Mouse (Mus musculus): ENCODE data around the gene Fgr. TPM values are rescaled to one million over a fixed set of nuclear protein-coding genes. Genes with fewer than 3 reads are reported as not detected.

The Fgr gene
- total and polyA plus RNA-seq, 3 experiments: 0.04 to 0.24 (median 0.13) TPM

GRCm38 (mm10) chr4:132982999-132983398 is 9.1 kb downstream of the Fgr start:
- DNase-seq (ENCODE audit: extremely low read depth): no peak

GRCm38 (mm10) chr4:132983664-132984512 is 10.0 kb downstream of the Fgr start:
- TF ChIP-seq EP300 (IDR thresholded peaks at IDR 0.05; ENCODE audit: low read length) (no peak), ZC3H11A (IDR thresholded peaks at IDR 0.05; ENCODE audit: low read depth, low read length) (no peak), POLR2AphosphoS2 (IDR thresholded peaks at IDR 0.05; ENCODE audit: low read depth, low read length) (no peak), MAZ (IDR thresholded peaks at IDR 0.05; ENCODE audit: low read depth, low read length) (no peak), PAX5 (IDR thresholded peaks at IDR 0.05; ENCODE audit: low read length) (no peak), USF1 (IDR thresholded peaks at IDR 0.05; ENCODE audit: low read depth, low read length) (no peak), SMC3 (IDR thresholded peaks at IDR 0.05; ENCODE audit: low read depth, low read length) (no peak), NELFE (IDR thresholded peaks at IDR 0.05; ENCODE audit: low read depth, low read length) (no peak), TCF12 (IDR thresholded peaks at IDR 0.05; ENCODE audit: low read depth, low read length) (no peak)
- Histone ChIP-seq H3K9ac (ENCODE audit: insufficient read depth, low read depth) (no peak overlapping the region), H3K79me2 (replicated peaks; ENCODE audit: control insufficient read depth, extremely low read depth, insufficient read depth, poor library complexity, severe bottlenecking) (no peaks in the 10 kb centered on the region), H3K36me3 (replicated peaks in 1 of 2; ENCODE audit: control insufficient read depth in 1 of 2, insufficient read depth in 1 of 2, low read length in 1 of 2) (no peaks in the 10 kb centered on the region), H3K27me3 (replicated peaks) (no peaks in the 10 kb centered on the region), H3K9me3 (replicated peaks; ENCODE audit: low read length) (no peaks in the 10 kb centered on the region), H3K4me2 (ENCODE audit: insufficient read depth, low read depth, poor library complexity, severe bottlenecking) (no peak overlapping the region), H3K4me1 (ENCODE audit: control insufficient read depth in 1 of 2, insufficient read depth in 2 of 2) (peaks cover 0 to 16% of the 10 kb centered on the region in 2 experiments; a peak in 2 of 4 replicates), H3K4me3 (replicated peaks in 1 of 3; ENCODE audit: low read depth in 2 of 3, low read length in 2 of 3, poor library complexity in 1 of 3) (no peak overlapping the region), H3K27ac (ENCODE audit: insufficient read depth, low read depth) (no peak overlapping the region)
- in situ Hi-C loops (cut with MboI; ENCODE audit: low pct_ligation_motif_present, low pct_unique_long_range_greater_than_20kb, low sequenced_read_pairs) (no loop called here), dilution Hi-C loops (cut with MboI; ENCODE audit: extremely low pct_ligation_motif_present, extremely low pct_unique_long_range_greater_than_20kb, low sequenced_read_pairs) (no loop called here)
- no peak for DNase-seq (ENCODE audit: extremely low read depth)

More at GRCm38 (mm10) chr4:132982999-132983398, 9.1 kb downstream of the Fgr start:
- Histone ChIP-seq H3K9me3 (replicated peaks; ENCODE audit: low read length) (no peaks in the 10 kb centered on the region), H3K27me3 (replicated peaks) (no peaks in the 10 kb centered on the region), H3K36me3 (replicated peaks in 1 of 2; ENCODE audit: control insufficient read depth in 1 of 2, insufficient read depth in 1 of 2, low read length in 1 of 2) (no peaks in the 10 kb centered on the region), H3K4me3 (replicated peaks in 1 of 3; ENCODE audit: low read depth in 2 of 3, low read length in 2 of 3, poor library complexity in 1 of 3) (no peak overlapping the region), H3K79me2 (replicated peaks; ENCODE audit: control insufficient read depth, extremely low read depth, insufficient read depth, poor library complexity, severe bottlenecking) (no peaks in the 10 kb centered on the region), H3K27ac (ENCODE audit: insufficient read depth, low read depth) (no peak overlapping the region), H3K4me2 (ENCODE audit: insufficient read depth, low read depth, poor library complexity, severe bottlenecking) (no peak overlapping the region), H3K9ac (ENCODE audit: insufficient read depth, low read depth) (no peak overlapping the region), H3K4me1 (ENCODE audit: control insufficient read depth in 1 of 2, insufficient read depth in 2 of 2) (peaks cover 0 to 9% of the 10 kb centered on the region in 2 experiments; a peak in 1 of 4 replicates)
- in situ Hi-C loops (cut with MboI; ENCODE audit: low pct_ligation_motif_present, low pct_unique_long_range_greater_than_20kb, low sequenced_read_pairs) (no loop called here), dilution Hi-C loops (cut with MboI; ENCODE audit: extremely low pct_ligation_motif_present, extremely low pct_unique_long_range_greater_than_20kb, low sequenced_read_pairs) (no loop called here)
- TF ChIP-seq MAX (IDR thresholded peaks at IDR 0.05; ENCODE audit: low read length) (no peak), MEF2A (IDR thresholded peaks at IDR 0.05; ENCODE audit: borderline replicate concordance, low read depth, low read length) (no peak)
